Mouse (Mus musculus): ENCODE data around the gene Atf4.

GRCm38 (mm10) chr15:80266281-80266680, 11.3 kb downstream of the Atf4 start:
- TF ChIP-seq CTCF (IDR thresholded peaks at IDR 0.05; ENCODE audit: borderline replicate concordance, insufficient read depth, low read length) = peak; percentile 85
- TF ChIP-seq POLR2A (IDR thresholded peaks at IDR 0.05; ENCODE audit: low read depth, low read length) = no peak
